Mouse (Mus musculus): ENCODE data around the gene Rcbtb2.
A peak's percentile ranks its signal among the peaks of the same experiment; 100 is the strongest.

The Rcbtb2 gene

GRCm38 (mm10) chr14:73217062-73217461 is 94.2 kb downstream of the Rcbtb2 start:
- DNase-seq, result no peak

- no peak for DNase-seq
Measured at GRCm38 (mm10) chr14:73222316-73222970, 99.6 kb downstream of the Rcbtb2 start.

- no peak for DNase-seq
Measured at GRCm38 (mm10) chr14:73226346-73226745, 103.5 kb downstream of the Rcbtb2 start.

GRCm38 (mm10) chr14:73226849-73227248 is 104.0 kb downstream of the Rcbtb2 start:
- DNase-seq, result no peak

GRCm38 (mm10) chr14:73231286-73231982 is 108.6 kb downstream of the Rcbtb2 start:
- DNase-seq, result no peak

GRCm38 (mm10) chr14:73234468-73235031 is 111.7 kb downstream of the Rcbtb2 start:
- no peak for DNase-seq

- peak; percentile 27 to 58 for DNase-seq
Measured at GRCm38 (mm10) chr14:73237848-73238321, 115.0 kb downstream of the Rcbtb2 start, which contains the start of gene Lpar6. Lpar6 (plus strand) TSS chr14:73237895.

- DNase-seq, result peak; percentile 33 to 51
Measured at GRCm38 (mm10) chr14:73238498-73239250, 115.8 kb downstream of the Rcbtb2 start.

- peak in 1 of 2 experiments; percentile 20 for DNase-seq
Measured at GRCm38 (mm10) chr14:73239291-73239690, 116.5 kb downstream of the Rcbtb2 start.

- DNase-seq, result no peak
Measured at GRCm38 (mm10) chr14:73239857-73240256, 117.0 kb downstream of the Rcbtb2 start.

- DNase-seq, result no peak
Measured at GRCm38 (mm10) chr14:73244061-73244597, 121.3 kb downstream of the Rcbtb2 start.

GRCm38 (mm10) chr14:73250056-73250455 is 127.2 kb downstream of the Rcbtb2 start:
- DNase-seq, result no peak

- no peak for DNase-seq
Measured at GRCm38 (mm10) chr14:73252276-73252675, 129.4 kb downstream of the Rcbtb2 start.

- DNase-seq, result no peak
Measured at GRCm38 (mm10) chr14:73253453-73254251, 130.8 kb downstream of the Rcbtb2 start.

- no peak for DNase-seq
Measured at GRCm38 (mm10) chr14:73254412-73254811, 131.6 kb downstream of the Rcbtb2 start.

- DNase-seq, result peak in 1 of 2 experiments; percentile 26
Measured at GRCm38 (mm10) chr14:73255426-73255970, 132.7 kb downstream of the Rcbtb2 start.

- no peak for DNase-seq
Measured at GRCm38 (mm10) chr14:73257348-73257747, 134.5 kb downstream of the Rcbtb2 start.
